In genomic region chr14:51884031-51884544, GRCm38 (mm10) we compare ENCODE assay signal across 8 mouse cellular contexts. TPM values are rescaled to one million over a fixed set of nuclear protein-coding genes. Genes with fewer than 3 reads are reported as not detected.
DNase-seq lines count a peak whose midpoint lies in the region; ATAC-seq and TF ChIP-seq lines count a peak whose summit lies in the region.

No protein-coding gene starts in this region.

- ATAC-seq in heart, embryonic 16.5 days (replicated peaks; ENCODE audit: extremely low read depth, insufficient read depth, low FRiP score), result peak; percentile 1; the same call in 1 of the 2 replicates
- peak; percentile 6; the same call in 1 of the 2 replicates for ATAC-seq in hindbrain, embryonic 14.5 days (ENCODE audit: low FRiP score)
- peak; percentile 46 for ATAC-seq in midbrain, embryonic 16.5 days

- 2% methylated on average over 14 of the region's 14 CpGs for WGBS in heart, embryonic 16.5 days
- WGBS in hindbrain, embryonic 14.5 days, result 1% methylated on average over 14 of the region's 14 CpGs
- WGBS in midbrain, embryonic 16.5 days, result 2% methylated on average over 14 of the region's 14 CpGs
- WGBS in thymus, adult 2 months, result 2% methylated on average over 14 of the region's 14 CpGs

- peak overlapping the region; percentile 69 for H3K27ac ChIP-seq in heart, embryonic 16.5 days (ENCODE audit: low read length)
- peak overlapping the region; percentile 75 for H3K27ac ChIP-seq in hindbrain, embryonic 14.5 days
- peak overlapping the region; percentile 89 for H3K27ac ChIP-seq in midbrain, embryonic 16.5 days (ENCODE audit: low read length)
- H3K27ac ChIP-seq in thymus, adult 2 months (ENCODE audit: control insufficient read depth, insufficient read depth, low read length), result no peak overlapping the region; the same call in 1 of the 2 replicates

- H3K27me3 ChIP-seq in heart, embryonic 16.5 days (ENCODE audit: control insufficient read depth, insufficient read depth, low read length), result no peaks in the 10 kb centered on the region
- H3K27me3 ChIP-seq in hindbrain, embryonic 14.5 days (ENCODE audit: control insufficient read depth, insufficient read depth, low read length), result no peaks in the 10 kb centered on the region
- no peaks in the 10 kb centered on the region for H3K27me3 ChIP-seq in midbrain, embryonic 16.5 days (ENCODE audit: control insufficient read depth, insufficient read depth, low read depth, low read length)
- no peaks in the 10 kb centered on the region for H3K27me3 ChIP-seq in thymus, adult 2 months (ENCODE audit: control insufficient read depth, insufficient read depth, low read length)

- peaks cover 24% of the 10 kb centered on the region for H3K36me3 ChIP-seq in heart, embryonic 16.5 days (ENCODE audit: control insufficient read depth, insufficient read depth)
- peaks cover 27% of the 10 kb centered on the region for H3K36me3 ChIP-seq in hindbrain, embryonic 14.5 days (replicated peaks; ENCODE audit: control insufficient read depth, insufficient read depth)
- peaks cover 18% of the 10 kb centered on the region for H3K36me3 ChIP-seq in midbrain, embryonic 16.5 days (ENCODE audit: control insufficient read depth, insufficient read depth, low read length)
- peaks cover 5% of the 10 kb centered on the region; the same call in 1 of the 2 replicates for H3K36me3 ChIP-seq in thymus, adult 2 months (ENCODE audit: control insufficient read depth, insufficient read depth, low read length)

- no peak for DNase-seq in heart, adult 9 months (ENCODE audit: low spot score in 2 of 2)
- DNase-seq in adipocyte (ENCODE audit: low spot score), result peak; percentile 53
- peak; percentile 58 for DNase-seq in hindbrain, embryonic 14.5 days (ENCODE audit: low spot score)
- no peak for DNase-seq in frontal cortex, postnatal 36 days (ENCODE audit: low spot score in 2 of 2)
- no peak for DNase-seq in adrenal gland, adult 8-10 months
- no peak for DNase-seq in thymus, adult 2 months

- no peaks in the 10 kb centered on the region for H3K9me3 ChIP-seq in heart, embryonic 16.5 days (replicated peaks; ENCODE audit: control insufficient read depth, low read length)
- H3K9me3 ChIP-seq in hindbrain, embryonic 14.5 days (ENCODE audit: control insufficient read depth, low read length), result no peaks in the 10 kb centered on the region
- H3K9me3 ChIP-seq in midbrain, embryonic 16.5 days (replicated peaks; ENCODE audit: control insufficient read depth, low read length, poor library complexity, severe bottlenecking), result no peaks in the 10 kb centered on the region

- H3K4me3 ChIP-seq in heart, embryonic 16.5 days (ENCODE audit: low read length), result peak overlapping the region; percentile 86
- H3K4me3 ChIP-seq in hindbrain, embryonic 14.5 days (replicated peaks; ENCODE audit: low read length), result peak overlapping the region; percentile 73
- peak overlapping the region; percentile 80 for H3K4me3 ChIP-seq in midbrain, embryonic 16.5 days (ENCODE audit: low read depth, low read length)
- no peak overlapping the region for H3K4me3 ChIP-seq in thymus, adult 2 months (ENCODE audit: control insufficient read depth, insufficient read depth, low read length)

- H3K4me1 ChIP-seq in heart, embryonic 16.5 days (ENCODE audit: control insufficient read depth, insufficient read depth, low read length), result peaks cover 11% of the 10 kb centered on the region
- H3K4me1 ChIP-seq in hindbrain, embryonic 14.5 days (replicated peaks; ENCODE audit: control insufficient read depth, insufficient read depth, low read length), result peaks cover 10% of the 10 kb centered on the region
- H3K4me1 ChIP-seq in midbrain, embryonic 16.5 days (ENCODE audit: control insufficient read depth, insufficient read depth, low read length), result peaks cover 14% of the 10 kb centered on the region
- H3K4me1 ChIP-seq in thymus, adult 2 months (replicated peaks; ENCODE audit: control insufficient read depth, insufficient read depth, low read length), result peaks cover 7% of the 10 kb centered on the region

- H3K4me2 ChIP-seq in heart, embryonic 16.5 days (ENCODE audit: low read depth, low read length), result peak overlapping the region; percentile 95
- H3K4me2 ChIP-seq in hindbrain, embryonic 14.5 days (replicated peaks), result peak overlapping the region; percentile 75
- H3K4me2 ChIP-seq in midbrain, embryonic 16.5 days (ENCODE audit: low read length), result peak overlapping the region; percentile 85

- TF ChIP-seq POLR2A in thymus, adult 2 months (IDR thresholded peaks at IDR 0.05; ENCODE audit: control insufficient read depth, extremely low read depth, insufficient read depth, low read length, poor library complexity), result no peak

- H3K9ac ChIP-seq in heart, embryonic 16.5 days (ENCODE audit: low read length), result peak overlapping the region; percentile 70
- H3K9ac ChIP-seq in hindbrain, embryonic 14.5 days, result peak overlapping the region; percentile 38
- H3K9ac ChIP-seq in midbrain, embryonic 16.5 days (ENCODE audit: low read depth, low read length), result peak overlapping the region; percentile 85

- no peak for TF ChIP-seq CTCF in thymus, adult 2 months (IDR thresholded peaks at IDR 0.05; ENCODE audit: borderline replicate concordance, control insufficient read depth, extremely low read depth, insufficient read depth, low read length, poor library complexity)

RNA-seq across cellular contexts. Expression of gene Mettl17, which starts 0.6 kb away (rescaled TPM):
- polyA plus RNA-seq in heart, embryonic 16.5 days (2015; fragmentation: Nextera tagmentation; extraction: Ambion mirVana), result 37.8 and 42.1 TPM in 2 replicates
- 76.0 and 87.5 TPM in 2 replicates for polyA plus RNA-seq in hindbrain, embryonic 14.5 days (2014; fragmentation: Nextera tagmentation; extraction: Ambion mirVana)
- polyA plus RNA-seq in midbrain, embryonic 16.5 days (2015; fragmentation: Nextera tagmentation; extraction: Ambion mirVana), result 86.5 and 92.0 TPM in 2 replicates
- 10 to 100 TPM; 31.5 to 50.1 (median 45.6) TPM for total RNA-seq in adrenal gland, adult 8-10 months (2022)
- 50.4 and 56.7 TPM in 2 replicates for polyA plus RNA-seq in thymus, adult 2 months (2012; rRNA removed)

RNA-seq across cellular contexts. Expression of gene Slc39a2, which starts 8.6 kb away (rescaled TPM):
- 0.31 and 0.38 TPM in 2 replicates for polyA plus RNA-seq in heart, embryonic 16.5 days (2015; fragmentation: Nextera tagmentation; extraction: Ambion mirVana)
- 0.95 and 1.5 TPM in 2 replicates for polyA plus RNA-seq in hindbrain, embryonic 14.5 days (2014; fragmentation: Nextera tagmentation; extraction: Ambion mirVana)
- polyA plus RNA-seq in midbrain, embryonic 16.5 days (2015; fragmentation: Nextera tagmentation; extraction: Ambion mirVana), result 2.2 and 3.1 TPM in 2 replicates
- total RNA-seq in adrenal gland, adult 8-10 months (2022), result 1 to 10 TPM in 1 of 4 experiments, under 1 TPM in 3; 0.20 to 1.2 (median 0.66) TPM
- 0.84 and 1.5 TPM in 2 replicates for polyA plus RNA-seq in thymus, adult 2 months (2012; rRNA removed)

RNA-seq across cellular contexts. Expression of gene Ndrg2, which starts 29.9 kb away (rescaled TPM):
- 421 and 437 TPM in 2 replicates for polyA plus RNA-seq in heart, embryonic 16.5 days (2015; fragmentation: Nextera tagmentation; extraction: Ambion mirVana)
- 165 and 190 TPM in 2 replicates for polyA plus RNA-seq in hindbrain, embryonic 14.5 days (2014; fragmentation: Nextera tagmentation; extraction: Ambion mirVana)
- polyA plus RNA-seq in midbrain, embryonic 16.5 days (2015; fragmentation: Nextera tagmentation; extraction: Ambion mirVana), result 196 and 269 TPM in 2 replicates
- total RNA-seq in adrenal gland, adult 8-10 months (2022), result 100 to 1,000 TPM; 209 to 364 (median 285) TPM
- polyA plus RNA-seq in thymus, adult 2 months (2012; rRNA removed), result 85.1 and 178 TPM in 2 replicates

RNA-seq across cellular contexts. Expression of gene Ear6, which starts 30.6 kb away (rescaled TPM):
- not detected in 2 replicates for polyA plus RNA-seq in heart, embryonic 16.5 days (2015; fragmentation: Nextera tagmentation; extraction: Ambion mirVana)
- not detected in 2 replicates for polyA plus RNA-seq in hindbrain, embryonic 14.5 days (2014; fragmentation: Nextera tagmentation; extraction: Ambion mirVana)
- not detected in 2 replicates for polyA plus RNA-seq in midbrain, embryonic 16.5 days (2015; fragmentation: Nextera tagmentation; extraction: Ambion mirVana)
- not detected for total RNA-seq in adrenal gland, adult 8-10 months (2022)
- 0.82 and 1.8 TPM in 2 replicates for polyA plus RNA-seq in thymus, adult 2 months (2012; rRNA removed)

RNA-seq across cellular contexts. Expression of gene Tppp2, which starts 34.1 kb away (rescaled TPM):
- not detected in 2 replicates for polyA plus RNA-seq in heart, embryonic 16.5 days (2015; fragmentation: Nextera tagmentation; extraction: Ambion mirVana)
- polyA plus RNA-seq in hindbrain, embryonic 14.5 days (2014; fragmentation: Nextera tagmentation; extraction: Ambion mirVana), result not detected in 2 replicates
- not detected in 2 replicates for polyA plus RNA-seq in midbrain, embryonic 16.5 days (2015; fragmentation: Nextera tagmentation; extraction: Ambion mirVana)
- total RNA-seq in adrenal gland, adult 8-10 months (2022), result not detected
- not detected in 2 replicates for polyA plus RNA-seq in thymus, adult 2 months (2012; rRNA removed)

Comparison
In these comparisons a context has a peak if more than half of its experiments do, and no peak if none do; other contexts are left out.
1. DNase-seq: peak in adipocyte (single experiment) and hindbrain, embryonic 14.5 days (single experiment); none in heart, adult 9 months (0 of 2), frontal cortex, postnatal 36 days (0 of 2), adrenal gland, adult 8-10 months (single experiment) and thymus, adult 2 months (single experiment).
2. Peak in every context shown above with its lines, with median percentiles within 50 percentile points of each other: ATAC-seq, H3K4me2 ChIP-seq and H3K9ac ChIP-seq.